Mouse (Mus musculus): ENCODE data around the gene Fam57b. TPM values are rescaled to one million over a fixed set of nuclear protein-coding genes. Genes with fewer than 3 reads are reported as not detected.

Gene Fam57b
- 2.9 and 3.3 TPM in 2 replicates for polyA plus RNA-seq (2012; rRNA removed)

DNA sequence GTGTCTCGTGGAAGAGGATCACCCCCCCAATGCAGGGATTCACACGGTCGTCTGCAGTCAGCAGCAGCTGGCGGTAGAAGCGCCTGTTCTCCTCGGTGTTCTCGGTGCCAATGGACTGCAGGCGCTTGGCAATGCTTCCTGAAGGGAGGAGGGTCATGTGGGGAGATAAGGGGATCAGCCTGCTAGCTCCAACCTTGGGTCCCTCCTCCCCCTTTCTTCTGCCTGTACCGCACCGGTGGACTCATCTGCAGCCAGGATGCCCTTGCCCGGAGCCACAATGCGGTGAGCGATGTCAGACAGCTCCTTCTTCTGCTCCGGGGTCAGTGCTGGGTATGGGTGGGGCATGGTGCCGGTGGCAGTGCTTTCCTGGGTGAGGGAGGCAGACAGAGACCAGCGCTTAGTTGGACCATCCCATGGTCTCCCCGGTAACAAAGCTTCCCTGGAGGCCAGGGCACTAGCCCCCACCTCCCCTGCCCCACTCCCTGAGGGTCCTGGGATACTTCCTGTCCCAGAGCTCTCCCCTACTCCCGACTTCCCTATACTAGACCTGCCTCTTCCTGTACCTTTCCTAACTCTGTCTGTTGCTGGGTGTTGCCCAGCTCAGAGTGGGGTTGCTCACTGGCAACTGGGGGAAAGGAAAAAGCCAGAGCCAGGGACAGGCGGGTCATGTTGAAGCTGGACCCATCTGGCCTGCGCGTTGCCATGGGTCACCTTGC, at the start of gene Fam57b:
Fam57b (plus strand) TSS at position 258 of the 716 bp plus-strand sequence.
- no peak for DNase-seq
- Histone ChIP-seq H3K4me3 (ENCODE audit: control insufficient read depth, insufficient read depth, low read length) (peak within 1 kb of the TSS; percentile 84), H3K27me3 (ENCODE audit: control insufficient read depth, insufficient read depth, low read length) (no peaks in the 10 kb centered on the region), H3K36me3 (ENCODE audit: control insufficient read depth, insufficient read depth, low read length) (no peaks in the 10 kb centered on the region), H3K4me1 (replicated peaks; ENCODE audit: control insufficient read depth, insufficient read depth, low read length) (peaks cover 37% of the 10 kb centered on the region), H3K27ac (ENCODE audit: control insufficient read depth, insufficient read depth, low read length) (peak within 1 kb of the TSS; percentile 72)
- no peak for TF ChIP-seq CTCF (IDR thresholded peaks at IDR 0.05; ENCODE audit: borderline replicate concordance, control insufficient read depth, extremely low read depth, insufficient read depth, low read length, poor library complexity)
- TF ChIP-seq POLR2A (IDR thresholded peaks at IDR 0.05; ENCODE audit: control insufficient read depth, extremely low read depth, insufficient read depth, low read length, poor library complexity) = no peak
- 48% methylated on average over 21 of the region's 21 CpGs for WGBS

DNA sequence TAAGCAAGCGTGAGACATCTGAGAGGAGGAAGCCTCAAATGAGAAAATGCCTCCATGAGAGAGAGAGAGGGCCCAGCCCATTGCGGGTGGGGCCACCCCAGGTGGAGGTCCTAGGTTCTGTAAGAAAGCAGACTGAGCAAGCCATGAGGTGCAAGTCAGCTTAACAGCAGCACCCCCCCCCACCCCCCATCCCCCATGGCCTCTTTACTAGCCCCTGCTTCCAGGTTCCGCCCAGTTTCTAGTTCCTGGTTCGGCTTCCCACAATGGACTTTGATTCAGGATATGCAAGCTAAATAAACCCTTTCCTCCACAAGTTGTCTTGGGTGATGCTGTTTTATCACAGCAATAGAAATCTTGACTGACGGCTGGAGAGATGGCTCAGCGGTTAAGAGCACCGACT, 48.6 kb upstream of the Fam57b start:
- H3K36me3 ChIP-seq (ENCODE audit: control insufficient read depth, insufficient read depth, low read length) = no peaks in the 10 kb centered on the region
- H3K27me3 ChIP-seq (ENCODE audit: control insufficient read depth, insufficient read depth, low read length) = no peaks in the 10 kb centered on the region
- H3K4me3 ChIP-seq (ENCODE audit: control insufficient read depth, insufficient read depth, low read length) = no peak overlapping the region
- 92% methylated on average over 7 of the region's 7 CpGs for WGBS
- H3K27ac ChIP-seq (ENCODE audit: control insufficient read depth, insufficient read depth, low read length) = no peak overlapping the region
- TF ChIP-seq CTCF (IDR thresholded peaks at IDR 0.05; ENCODE audit: borderline replicate concordance, control insufficient read depth, extremely low read depth, insufficient read depth, low read length, poor library complexity) (no peak), POLR2A (IDR thresholded peaks at IDR 0.05; ENCODE audit: control insufficient read depth, extremely low read depth, insufficient read depth, low read length, poor library complexity) (no peak)
- peaks cover 5% of the 10 kb centered on the region; the same call in 1 of the 2 replicates for H3K4me1 ChIP-seq (replicated peaks; ENCODE audit: control insufficient read depth, insufficient read depth, low read length)
- DNase-seq = no peak

DNA sequence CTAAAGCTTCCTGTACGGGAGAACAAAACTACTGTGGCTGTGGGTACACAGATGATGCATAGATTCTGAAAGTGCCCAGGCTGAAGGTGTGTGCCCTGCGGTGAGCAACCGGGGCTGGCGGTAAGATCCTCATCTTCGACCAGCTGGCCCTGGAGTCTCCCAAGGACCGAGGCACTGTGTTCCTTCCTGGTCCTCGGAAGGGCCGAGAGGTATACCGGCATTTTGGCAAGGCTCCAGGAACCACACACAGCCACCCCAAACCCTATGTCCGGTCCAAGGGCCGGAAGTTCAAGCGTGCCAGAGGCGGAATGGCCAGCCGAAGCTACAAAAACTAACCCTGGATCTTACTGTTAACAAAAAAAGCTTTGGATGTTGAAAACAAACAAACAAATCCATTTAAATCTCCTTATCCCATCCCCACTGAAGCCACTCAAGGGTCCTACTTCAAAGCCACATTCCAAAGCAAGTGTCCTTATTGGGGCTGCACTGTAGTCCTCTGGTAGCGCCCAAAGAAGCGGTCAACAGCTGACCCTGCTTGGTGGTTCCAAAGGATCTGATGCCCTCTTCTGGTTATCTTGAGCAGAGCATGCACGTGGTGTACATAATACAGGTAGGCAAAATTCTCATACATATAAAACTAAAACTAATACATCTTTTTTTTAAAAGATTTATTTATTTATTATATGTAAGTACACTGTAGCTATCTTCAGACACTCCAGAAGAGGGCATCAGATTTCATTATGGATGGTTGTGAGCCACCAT, 47.7 kb upstream of the Fam57b start:
- Histone ChIP-seq H3K4me3 (ENCODE audit: control insufficient read depth, insufficient read depth, low read length) (no peak overlapping the region), H3K4me1 (replicated peaks; ENCODE audit: control insufficient read depth, insufficient read depth, low read length) (peaks cover 10% of the 10 kb centered on the region), H3K27ac (ENCODE audit: control insufficient read depth, insufficient read depth, low read length) (no peak overlapping the region), H3K27me3 (ENCODE audit: control insufficient read depth, insufficient read depth, low read length) (no peaks in the 10 kb centered on the region), H3K36me3 (ENCODE audit: control insufficient read depth, insufficient read depth, low read length) (no peaks in the 10 kb centered on the region)
- TF ChIP-seq CTCF (IDR thresholded peaks at IDR 0.05; ENCODE audit: borderline replicate concordance, control insufficient read depth, extremely low read depth, insufficient read depth, low read length, poor library complexity) (no peak), POLR2A (IDR thresholded peaks at IDR 0.05; ENCODE audit: control insufficient read depth, extremely low read depth, insufficient read depth, low read length, poor library complexity) (no peak)
- 97% methylated on average over 17 of the region's 17 CpGs for WGBS
- no peak for DNase-seq

DNA sequence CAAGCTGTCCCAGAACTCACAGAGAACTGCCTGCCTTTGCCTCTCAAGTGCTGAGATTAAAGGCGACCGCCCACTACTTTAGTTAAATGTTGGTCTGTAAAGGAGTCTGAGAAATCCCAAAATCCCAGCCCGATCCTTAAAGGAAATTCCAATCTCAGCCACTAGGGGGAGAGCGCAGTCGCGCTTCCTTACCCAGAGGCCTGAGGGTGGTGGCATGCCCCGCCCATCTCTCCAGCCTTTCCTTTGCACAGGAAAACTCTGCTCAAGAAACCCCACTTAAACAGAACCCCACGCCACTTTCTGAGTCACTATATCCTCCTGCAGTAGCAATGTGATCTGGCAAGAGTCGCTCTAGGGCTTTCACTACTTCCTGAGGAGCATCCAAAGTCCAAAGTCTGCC, 42.6 kb upstream of the Fam57b start:
- Histone ChIP-seq H3K27me3 (ENCODE audit: control insufficient read depth, insufficient read depth, low read length) (no peaks in the 10 kb centered on the region), H3K4me1 (replicated peaks; ENCODE audit: control insufficient read depth, insufficient read depth, low read length) (peaks cover 7% of the 10 kb centered on the region), H3K36me3 (ENCODE audit: control insufficient read depth, insufficient read depth, low read length) (no peaks in the 10 kb centered on the region), H3K27ac (ENCODE audit: control insufficient read depth, insufficient read depth, low read length) (no peak overlapping the region), H3K4me3 (ENCODE audit: control insufficient read depth, insufficient read depth, low read length) (no peak overlapping the region)
- peak; percentile 86; the same call in 1 of the 2 replicates for TF ChIP-seq CTCF (IDR thresholded peaks at IDR 0.05; ENCODE audit: borderline replicate concordance, control insufficient read depth, extremely low read depth, insufficient read depth, low read length, poor library complexity)
- TF ChIP-seq POLR2A (IDR thresholded peaks at IDR 0.05; ENCODE audit: control insufficient read depth, extremely low read depth, insufficient read depth, low read length, poor library complexity) = no peak
- WGBS = 6% methylated on average over 9 of the region's 9 CpGs
- peak; percentile 63 for DNase-seq

DNA sequence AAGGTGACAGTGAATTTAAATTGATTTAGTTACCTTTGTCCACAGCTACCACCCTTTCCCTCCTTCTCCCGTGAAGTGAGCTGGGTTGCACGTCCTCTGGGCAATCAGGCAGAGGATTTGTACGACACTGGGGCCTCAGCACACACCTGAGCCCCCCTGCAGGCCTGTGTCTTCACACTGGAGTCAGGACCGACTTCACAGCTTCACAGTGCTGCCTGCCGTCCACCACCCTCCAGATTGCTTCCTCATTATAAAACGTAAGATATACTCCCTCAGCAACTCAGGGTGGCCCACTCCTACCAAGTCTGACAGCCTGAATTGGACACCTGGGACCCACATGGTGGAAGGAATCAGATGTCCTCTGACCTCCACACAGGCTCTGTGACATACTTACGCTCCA, 38.9 kb upstream of the Fam57b start:
- Histone ChIP-seq H3K27me3 (ENCODE audit: control insufficient read depth, insufficient read depth, low read length) (no peaks in the 10 kb centered on the region), H3K27ac (ENCODE audit: control insufficient read depth, insufficient read depth, low read length) (no peak overlapping the region), H3K4me1 (replicated peaks; ENCODE audit: control insufficient read depth, insufficient read depth, low read length) (peaks cover 16% of the 10 kb centered on the region), H3K36me3 (ENCODE audit: control insufficient read depth, insufficient read depth, low read length) (no peaks in the 10 kb centered on the region), H3K4me3 (ENCODE audit: control insufficient read depth, insufficient read depth, low read length) (no peak overlapping the region)
- TF ChIP-seq CTCF (IDR thresholded peaks at IDR 0.05; ENCODE audit: borderline replicate concordance, control insufficient read depth, extremely low read depth, insufficient read depth, low read length, poor library complexity) (no peak), POLR2A (IDR thresholded peaks at IDR 0.05; ENCODE audit: control insufficient read depth, extremely low read depth, insufficient read depth, low read length, poor library complexity) (no peak)
- WGBS = 89% methylated on average over 7 of the region's 7 CpGs
- DNase-seq = no peak

DNA sequence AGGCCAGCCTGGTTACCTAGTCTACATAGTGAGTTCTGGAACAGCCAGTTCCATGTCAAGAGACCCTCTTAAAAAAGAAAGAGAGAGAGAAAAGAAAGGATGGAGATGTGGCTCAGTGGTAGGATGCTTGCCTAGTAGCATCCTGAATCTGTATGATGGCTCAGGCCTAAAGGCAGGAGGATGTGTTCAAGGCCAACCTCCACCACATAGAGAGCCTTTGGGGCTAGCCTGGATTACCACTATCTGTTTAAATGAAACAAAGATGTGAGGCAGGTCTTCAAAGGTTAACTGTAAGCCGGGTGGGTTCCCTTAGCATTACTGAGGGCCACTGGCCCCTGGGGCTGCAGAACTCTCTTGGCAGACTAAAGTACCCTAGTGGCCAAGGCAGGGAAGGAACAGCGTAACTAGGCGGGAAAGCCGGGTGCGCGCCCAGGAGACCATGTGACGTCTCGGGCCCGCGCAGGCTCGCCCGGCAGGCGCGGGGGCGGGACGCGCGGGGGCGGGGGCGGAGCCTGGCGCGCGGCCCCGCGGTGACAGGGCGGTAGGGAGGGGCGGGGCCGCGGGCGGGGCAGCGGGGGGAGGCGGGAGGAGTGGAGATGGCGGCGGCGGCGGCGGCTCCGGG, 38.3 kb upstream of the Fam57b start, which contains the start of gene Mapk3:
Mapk3 (plus strand) TSS at position 552 of the 622 bp plus-strand sequence.
- peak within 1 kb of the TSS; percentile 23; the same call in 1 of the 2 replicates for H3K27ac ChIP-seq (ENCODE audit: control insufficient read depth, insufficient read depth, low read length)
- peaks cover 16% of the 10 kb centered on the region for H3K4me1 ChIP-seq (replicated peaks; ENCODE audit: control insufficient read depth, insufficient read depth, low read length)
- no peaks in the 10 kb centered on the region for H3K27me3 ChIP-seq (ENCODE audit: control insufficient read depth, insufficient read depth, low read length)
- peak; percentile 90 for DNase-seq
- H3K36me3 ChIP-seq (ENCODE audit: control insufficient read depth, insufficient read depth, low read length) = no peaks in the 10 kb centered on the region
- TF ChIP-seq POLR2A (IDR thresholded peaks at IDR 0.05; ENCODE audit: control insufficient read depth, extremely low read depth, insufficient read depth, low read length, poor library complexity) = no peak
- TF ChIP-seq CTCF (IDR thresholded peaks at IDR 0.05; ENCODE audit: borderline replicate concordance, control insufficient read depth, extremely low read depth, insufficient read depth, low read length, poor library complexity) = peak; percentile 82; the same call in 1 of the 2 replicates
- WGBS = 2% methylated on average over 25 of the region's 38 CpGs
- peak within 1 kb of the TSS; percentile 94 for H3K4me3 ChIP-seq (ENCODE audit: control insufficient read depth, insufficient read depth, low read length)

All from thymus, adult 2 months (tissue).